Mouse (Mus musculus) myocyte (in vitro differentiated cells): ENCODE measurements around the gene 1700129C05Rik.

Experiments used
- MAX ChIP-seq: IDR thresholded peaks from one replicate; pipeline ENCODE4 v1.6.1; 2011; ENCODE audit warnings: low read depth, mild to moderate bottlenecking, control low read depth
- MYOD1 ChIP-seq, 3 experiments: IDR thresholded peaks; one replicate each; pipeline ENCODE4 v1.6.1; 2011; ENCODE audit warnings: control low read depth in 2 of 3, low read depth in 2 of 3, mild to moderate bottlenecking in 2 of 3, moderate library complexity in 1 of 3; ENCODE audit not compliant: insufficient read length in 2 of 3, control insufficient read depth in 1 of 3
- MYOG ChIP-seq, 3 experiments: IDR thresholded peaks; one replicate each; pipeline ENCODE4 v1.6.1; 2011; ENCODE audit warnings: control low read depth in 2 of 3, low read depth in 2 of 3, mild to moderate bottlenecking in 2 of 3; ENCODE audit not compliant: insufficient read length in 2 of 3, control insufficient read depth in 1 of 3, insufficient read depth in 1 of 3
- POLR2A ChIP-seq: IDR thresholded peaks from one replicate; pipeline ENCODE4 v1.6.1; 2011; ENCODE audit warnings: low read depth, mild to moderate bottlenecking, control low read depth, moderate library complexity; ENCODE audit not compliant: insufficient read length
- POLR2AphosphoS2 ChIP-seq: IDR thresholded peaks from one replicate; pipeline ENCODE4 v1.6.1; 2011; ENCODE audit warnings: low read depth, control low read depth; ENCODE audit not compliant: insufficient read length
- TCF12 ChIP-seq: IDR thresholded peaks from one replicate; pipeline ENCODE4 v1.6.1; 2011; ENCODE audit warnings: mild to moderate bottlenecking, control low read depth; ENCODE audit not compliant: poor library complexity, insufficient read depth, severe bottlenecking

GRCm38 (mm10) chr14:59186121-59186520, 43.4 kb upstream of the 1700129C05Rik start:
- TF ChIP-seq MYOD1 (IDR thresholded peaks at IDR 0.05; ENCODE audit: control insufficient read depth in 1 of 3, insufficient read length in 2 of 3, low read depth in 2 of 3) (no peak), POLR2AphosphoS2 (no peak), MYOG (IDR thresholded peaks at IDR 0.05; ENCODE audit: control insufficient read depth in 1 of 3, insufficient read depth in 1 of 3, insufficient read length in 2 of 3, low read depth in 2 of 3) (no peak), POLR2A (no peak), TCF12 (no peak), MAX (no peak)
